Mouse (Mus musculus): ENCODE data around the gene Itih1.
A peak's percentile ranks its signal among the peaks of the same experiment; 100 is the strongest.

The Itih1 gene

DNA sequence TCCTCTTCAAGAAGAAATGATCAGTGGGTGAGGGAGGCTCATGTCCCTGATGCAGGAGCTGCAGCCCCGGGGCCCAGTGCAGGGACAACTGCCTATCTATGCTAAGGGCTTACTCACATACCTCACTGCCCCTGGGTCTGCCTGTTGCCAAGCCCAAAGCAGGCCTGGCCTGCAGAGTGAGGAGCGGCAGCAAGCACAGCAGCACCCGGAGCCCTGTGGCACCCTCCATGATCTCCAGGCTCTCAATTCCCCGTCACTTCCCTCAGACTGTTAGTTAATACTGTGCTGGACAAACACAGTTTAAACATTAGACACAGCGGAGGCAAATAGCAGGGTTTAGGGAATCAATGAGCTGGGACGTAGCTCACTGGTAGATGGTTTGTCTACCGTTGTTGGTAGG, at the start of gene Itih1:
TSS of gene Itih1 (minus strand) at position 252 of the 400 bp plus-strand sequence.
- no peak for DNase-seq (ENCODE audit: extremely low read depth, insufficient read length, low spot score)

DNA sequence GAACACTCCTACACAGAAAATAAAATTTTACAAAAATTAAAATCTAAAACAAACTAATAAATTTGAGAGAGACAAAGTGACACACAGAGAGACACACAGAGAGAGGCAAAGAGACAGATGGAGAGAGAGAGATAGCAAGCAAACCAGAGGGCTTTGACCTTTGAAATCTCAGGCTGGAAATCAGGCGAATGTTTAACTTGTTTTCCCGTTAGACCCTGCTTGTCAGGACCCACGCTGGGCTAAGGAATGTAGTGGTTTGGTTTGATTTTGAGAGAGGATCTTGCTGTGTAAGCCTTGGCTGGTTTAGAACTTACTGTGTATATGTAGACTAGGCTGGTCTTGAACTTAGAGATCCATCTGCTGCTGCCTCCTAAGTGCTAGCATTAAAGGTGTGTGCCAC, 33.1 kb upstream of the Itih1 start:
- no peak for DNase-seq (ENCODE audit: extremely low read depth, insufficient read length, low spot score)

DNA sequence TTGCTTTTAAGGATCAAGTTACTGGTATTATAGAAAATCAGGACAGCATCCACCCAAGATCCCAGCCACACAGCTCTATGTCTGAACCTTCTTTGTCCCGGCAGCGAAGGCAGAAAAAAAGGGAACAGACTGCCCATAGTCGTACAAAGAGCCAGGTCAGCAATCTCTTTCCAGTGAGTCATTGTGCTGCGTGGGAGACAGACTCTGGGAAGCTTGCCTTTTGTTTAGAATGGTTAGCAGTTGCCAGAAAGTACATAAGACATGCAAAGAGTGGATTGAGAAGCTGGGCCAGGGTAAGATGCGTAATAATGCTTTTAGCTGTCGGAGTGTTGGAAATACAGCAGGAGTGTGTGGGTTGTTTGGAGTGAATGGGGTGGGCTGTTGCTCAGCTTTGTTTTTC, 31.1 kb upstream of the Itih1 start:
- DNase-seq (ENCODE audit: extremely low read depth, insufficient read length, low spot score), result peak; percentile 18

- DNase-seq (ENCODE audit: extremely low read depth, insufficient read length, low spot score), result no peak
Measured at GRCm38 (mm10) chr14:30960366-30960765, 17.3 kb upstream of the Itih1 start.

- no peak for DNase-seq (ENCODE audit: extremely low read depth, insufficient read length, low spot score)
Measured at GRCm38 (mm10) chr14:30959031-30959430, 15.9 kb upstream of the Itih1 start.

GRCm38 (mm10) chr14:30958517-30958916, 15.4 kb upstream of the Itih1 start:
- no peak for DNase-seq (ENCODE audit: extremely low read depth, insufficient read length, low spot score)

GRCm38 (mm10) chr14:30951154-30951825, 8.2 kb upstream of the Itih1 start, which contains the start of gene Nek4:
Gene Nek4 (plus strand): TSS chr14:30951377.
- DNase-seq (ENCODE audit: extremely low read depth, insufficient read length, low spot score), result peak; percentile 93

GRCm38 (mm10) chr14:30949986-30950385, 6.9 kb upstream of the Itih1 start:
- no peak for DNase-seq (ENCODE audit: extremely low read depth, insufficient read length, low spot score)

DNA sequence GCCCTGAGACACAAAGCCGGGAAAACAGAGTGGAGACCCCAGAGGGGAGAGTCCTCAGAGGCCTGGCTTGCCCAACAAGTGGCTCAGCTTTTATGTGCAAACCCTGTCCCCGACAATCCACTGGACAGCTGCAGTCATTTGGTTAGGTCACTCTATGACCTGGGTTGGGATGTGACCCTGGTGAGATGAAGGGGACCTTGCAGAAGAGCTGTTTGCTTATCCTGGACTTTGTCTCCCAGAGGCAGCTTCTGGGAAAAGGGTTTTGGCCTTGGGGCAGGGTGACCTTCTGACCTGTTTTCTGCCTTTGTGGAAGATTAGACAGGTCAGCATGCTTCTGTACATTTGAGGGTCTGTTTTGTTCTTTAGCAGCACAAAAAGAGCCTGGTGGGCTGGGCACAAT, 1.7 kb upstream of the Itih1 start:
- no peak for DNase-seq (ENCODE audit: extremely low read depth, insufficient read length, low spot score)

GRCm38 (mm10) chr14:30943860-30944674, 978 bp upstream of the Itih1 start:
- DNase-seq (ENCODE audit: extremely low read depth, insufficient read length, low spot score), result peak; percentile 49

- no peak for DNase-seq (ENCODE audit: extremely low read depth, insufficient read length, low spot score)
Measured at GRCm38 (mm10) chr14:30942254-30942653, 835 bp downstream of the Itih1 start.

GRCm38 (mm10) chr14:30933351-30933750, 9.7 kb downstream of the Itih1 start:
- no peak for DNase-seq (ENCODE audit: extremely low read depth, insufficient read length, low spot score)

GRCm38 (mm10) chr14:30930386-30930785, 12.7 kb downstream of the Itih1 start:
- DNase-seq (ENCODE audit: extremely low read depth, insufficient read length, low spot score), result no peak

GRCm38 (mm10) chr14:30925492-30925891, 17.6 kb downstream of the Itih1 start:
- DNase-seq (ENCODE audit: extremely low read depth, insufficient read length, low spot score), result no peak

GRCm38 (mm10) chr14:30923375-30924105, 19.5 kb downstream of the Itih1 start, which contains the start of gene Itih3:
Gene Itih3 (minus strand): TSS chr14:30923760.
- DNase-seq (ENCODE audit: extremely low read depth, insufficient read length, low spot score), result no peak

DNA sequence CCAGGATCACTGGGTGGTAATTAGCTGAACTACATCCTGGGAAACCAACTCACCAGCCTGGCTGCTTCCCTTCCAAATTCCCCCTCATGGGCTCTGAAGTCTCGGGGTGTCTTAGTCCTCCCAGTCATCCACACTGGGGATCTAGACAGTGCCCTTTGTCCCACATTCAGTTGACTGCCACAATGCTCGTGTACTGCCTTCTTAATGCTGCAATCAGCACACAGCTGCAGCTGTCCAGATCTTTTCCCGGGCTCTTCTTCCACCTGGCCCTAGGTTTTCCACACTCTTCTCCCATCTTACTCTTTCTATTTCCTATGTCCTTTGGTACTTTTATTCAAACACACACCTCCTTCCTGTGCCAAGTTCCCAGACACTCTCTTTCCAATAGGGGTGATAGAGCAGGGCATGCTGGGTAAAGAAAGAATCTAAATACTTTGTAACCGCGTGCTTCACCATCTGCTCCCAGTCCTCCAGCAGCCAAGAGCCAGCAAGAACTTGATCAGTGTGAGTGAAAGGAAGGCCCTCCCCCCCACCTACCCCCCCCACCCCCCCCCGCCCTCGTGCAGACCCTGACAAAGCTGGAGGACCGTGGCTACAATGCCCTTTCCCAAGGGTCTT, 20.9 kb downstream of the Itih1 start:
- DNase-seq (ENCODE audit: extremely low read depth, insufficient read length, low spot score), result no peak

- peak; percentile 28 for DNase-seq (ENCODE audit: extremely low read depth, insufficient read length, low spot score)
Measured at GRCm38 (mm10) chr14:30916516-30916915, 26.6 kb downstream of the Itih1 start.

DNA sequence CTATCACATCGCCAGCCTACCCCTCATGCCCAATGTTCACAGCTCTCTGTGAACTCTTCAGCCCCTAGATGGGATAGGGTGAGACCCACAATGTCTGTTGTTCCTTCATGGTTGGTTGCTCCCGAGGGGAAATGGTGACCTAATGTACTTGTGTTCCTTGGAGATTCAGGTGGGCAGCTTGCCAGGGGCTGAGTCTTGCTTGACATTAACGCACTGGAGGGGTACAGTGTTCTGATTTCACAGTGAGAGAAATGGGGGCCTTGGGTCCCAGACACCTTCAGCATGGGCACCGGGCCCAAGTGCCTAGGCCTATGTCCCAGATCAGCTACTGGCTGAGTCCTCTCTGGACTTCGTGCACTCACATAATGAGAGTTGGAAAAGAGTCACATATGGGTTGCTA, 29.7 kb downstream of the Itih1 start:
- no peak for DNase-seq (ENCODE audit: extremely low read depth, insufficient read length, low spot score)

DNA sequence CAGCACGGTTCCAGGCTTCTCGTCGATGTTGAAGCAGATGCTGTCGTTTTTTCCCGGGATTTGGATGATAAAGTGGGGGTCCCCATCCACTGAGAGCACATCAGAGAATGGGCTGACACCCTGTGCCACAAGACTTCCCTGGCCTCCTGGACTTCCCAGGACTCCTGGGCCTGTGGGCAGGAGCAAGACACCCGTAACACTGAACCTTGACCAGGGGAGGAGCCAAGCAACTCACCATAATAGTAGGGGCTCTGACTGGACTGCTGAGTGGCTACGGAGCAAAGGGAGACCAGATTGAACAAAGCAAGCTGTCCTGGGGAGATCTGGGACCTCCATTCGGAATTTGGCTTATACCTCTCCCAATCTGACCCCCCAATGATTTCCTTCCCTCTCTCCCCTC, 30.4 kb downstream of the Itih1 start:
- no peak for DNase-seq (ENCODE audit: extremely low read depth, insufficient read length, low spot score)

- no peak for DNase-seq (ENCODE audit: extremely low read depth, insufficient read length, low spot score)
Measured at GRCm38 (mm10) chr14:30911141-30911540, 31.9 kb downstream of the Itih1 start.

- DNase-seq (ENCODE audit: extremely low read depth, insufficient read length, low spot score), result no peak
Measured at GRCm38 (mm10) chr14:30907814-30908265, 35.2 kb downstream of the Itih1 start.
